Mouse (Mus musculus) spleen, adult 2 months (tissue): ENCODE results near the gene 1600002K03Rik.

Experiments
- CTCF ChIP-seq: fragments of 200-500 bp; IDR thresholded peaks from 2 replicates; pipeline ENCODE4 v1.5.1; 2011; ENCODE audit warnings: mild to moderate bottlenecking, inconsistent platforms; ENCODE audit not compliant: insufficient read depth, insufficient read length, insufficient replicate concordance; ENCODE audit errors: extremely low read depth
- POLR2A ChIP-seq: fragments of 200-500 bp; IDR thresholded peaks from 2 replicates; pipeline ENCODE4 v1.6.1; 2011; ENCODE audit warnings: low read depth, low read length, inconsistent platforms

DNA sequence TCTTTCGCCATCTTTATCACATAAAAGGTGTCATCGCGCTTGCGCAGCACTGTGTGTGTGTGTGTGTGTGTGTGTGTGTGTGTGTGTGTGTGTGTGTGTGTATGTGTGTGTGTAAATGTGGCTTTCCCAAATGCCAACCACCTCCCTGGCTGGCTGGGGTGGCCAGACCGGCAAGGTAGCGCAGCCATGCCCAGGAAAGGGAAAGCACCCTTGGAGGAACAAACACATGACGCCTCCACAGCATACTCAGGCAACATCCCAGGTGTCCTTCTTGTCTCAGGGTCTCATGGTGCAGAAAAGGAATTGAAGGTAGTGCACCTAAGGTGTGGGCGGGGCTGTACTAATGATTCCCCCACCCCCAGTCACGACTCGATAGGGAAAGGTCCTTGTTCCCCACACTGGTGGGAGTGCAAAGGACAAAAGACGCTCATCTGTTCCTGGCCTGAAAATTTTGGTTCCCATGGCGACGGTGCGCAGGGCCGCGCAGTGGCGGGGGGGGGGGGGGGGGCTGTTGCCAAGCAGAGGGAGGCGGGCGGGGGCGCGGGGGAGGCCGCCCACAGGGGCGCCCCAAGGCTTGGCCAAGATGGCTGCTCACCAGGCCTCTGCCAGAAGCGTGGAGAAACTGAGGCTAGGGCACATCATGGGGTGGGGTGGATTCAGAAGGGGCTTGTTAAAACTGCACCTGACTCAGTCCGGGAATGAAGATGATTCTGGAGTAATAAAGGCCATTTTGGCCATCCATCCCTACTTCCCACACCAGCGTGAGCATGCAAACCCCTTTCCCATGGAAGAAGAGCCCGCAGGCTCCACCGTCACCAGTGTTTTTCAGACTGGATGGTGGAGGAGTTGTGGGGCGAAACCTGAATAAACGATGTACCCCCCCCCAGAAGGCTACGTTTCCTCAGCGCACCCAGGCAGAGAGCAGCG, 34.9 kb upstream of the 1600002K03Rik start:
- TF ChIP-seq CTCF (no peak), POLR2A (no peak)
